Comparison of ENCODE assay signal across 32 mouse cellular contexts in genomic region chr8:119499836-119500235, GRCm38 (mm10). TPM values are rescaled to one million over a fixed set of nuclear protein-coding genes. Genes with fewer than 3 reads are reported as not detected.
"Had no signal": no experiment of that assay in that cellular context is flagged by ENCODE, and none has a peak within 500 bp of the region (broad histone marks: within the 10 kb centered on the region; RNA-seq: fewer than 3 reads in every experiment).

No protein-coding gene starts in this region.

- H3K27me3 ChIP-seq: hindbrain, embryonic 13.5 days; hindbrain, embryonic 15.5 days; intestine, embryonic 15.5 days; kidney, embryonic 15.5 days; limb, embryonic 15.5 days had no signal

- DNase-seq: gastrocnemius, adult 2 months; gastrocnemius, postnatal 14 days; gastrocnemius, postnatal 36 days; heart, adult 11 months; heart, adult 2 months; heart, postnatal 14 days; heart, postnatal 36 days; kidney, adult 2 months; kidney, adult 9 months; kidney, postnatal 14 days; kidney, postnatal 36 days; layer of hippocampus, adult 9-11 months had no signal

- H3K9me3 ChIP-seq: heart, embryonic 13.5 days; heart, embryonic 15.5 days; hindbrain, embryonic 13.5 days; hindbrain, embryonic 15.5 days; intestine, embryonic 15.5 days; kidney, embryonic 15.5 days; limb, embryonic 13.5 days; limb, embryonic 15.5 days; liver, embryonic 12.5 days had no signal

- H3K36me3 ChIP-seq: heart, embryonic 13.5 days; heart, embryonic 15.5 days; hindbrain, embryonic 15.5 days; intestine, embryonic 15.5 days; kidney, embryonic 15.5 days; limb, embryonic 13.5 days; liver, embryonic 12.5 days had no signal

- H3K4me1 ChIP-seq: hindbrain, embryonic 15.5 days; intestine, embryonic 15.5 days; liver, embryonic 12.5 days had no signal

- H3K4me2 ChIP-seq: heart, embryonic 11.5 days; heart, embryonic 13.5 days; heart, embryonic 15.5 days; hindbrain, embryonic 13.5 days; hindbrain, embryonic 15.5 days; intestine, embryonic 15.5 days; kidney, embryonic 15.5 days; limb, embryonic 13.5 days; limb, embryonic 15.5 days; liver, embryonic 12.5 days had no signal

- ATAC-seq: inflammation-experienced regulatory T-cells, adult 6 months; intestine, embryonic 15.5 days; intestine, postnatal 0 days; liver, embryonic 12.5 days had no signal

- H3K27ac ChIP-seq: gastrocnemius, adult 2 months; heart, adult 2 months; heart, embryonic 13.5 days; heart, embryonic 15.5 days; hindbrain, embryonic 13.5 days; hindbrain, embryonic 15.5 days; intestine, embryonic 15.5 days; kidney, embryonic 15.5 days; kidney, postnatal 0 days; left cerebral cortex, adult 2 months; limb, embryonic 13.5 days; limb, embryonic 15.5 days; liver, embryonic 12.5 days; liver, embryonic 14.5 days had no signal

- H3K4me3 ChIP-seq: gastrocnemius, adult 2 months; heart, adult 2 months; heart, embryonic 13.5 days; heart, embryonic 15.5 days; hindbrain, embryonic 13.5 days; hindbrain, embryonic 15.5 days; intestine, embryonic 15.5 days; kidney, embryonic 15.5 days; left cerebral cortex, adult 2 months; limb, embryonic 13.5 days; limb, embryonic 15.5 days; liver, embryonic 12.5 days had no signal

- H3K9ac ChIP-seq: heart, embryonic 13.5 days; heart, embryonic 15.5 days; hindbrain, embryonic 13.5 days; hindbrain, embryonic 15.5 days; intestine, embryonic 15.5 days; kidney, embryonic 15.5 days; limb, embryonic 13.5 days; limb, embryonic 15.5 days; liver, embryonic 12.5 days; liver, embryonic 14.5 days had no signal

RNA-seq across cellular contexts. Expression of gene Slc38a8, which starts 1.7 kb away (rescaled TPM):
- total RNA-seq: gastrocnemius, adult 2 months; gastrocnemius, postnatal 14 days; gastrocnemius, postnatal 36 days; heart, adult 2 months; heart, postnatal 14 days; heart, postnatal 36 days; hematopoietic stem cell, adult 5-6 weeks; liver, adult 2 months had no signal
- polyA plus RNA-seq: heart, adult 2 months; heart, embryonic 11.5 days; heart, embryonic 13.5 days; heart, embryonic 15.5 days; heart, postnatal 0 days; hindbrain, embryonic 11.5 days; hindbrain, embryonic 13.5 days; inflammation-experienced regulatory T-cells, adult 6 months; kidney, adult 2 months; kidney, embryonic 15.5 days; kidney, postnatal 0 days; limb, embryonic 11.5 days; limb, embryonic 15.5 days; liver, adult 2 months; liver, embryonic 12.5 days had no signal

RNA-seq across cellular contexts. Expression of gene Necab2, which starts 53.3 kb away (rescaled TPM):
- total RNA-seq: gastrocnemius, adult 2 months; heart, adult 2 months; heart, postnatal 14 days; heart, postnatal 36 days; hematopoietic stem cell, adult 5-6 weeks; liver, adult 2 months had no signal
- polyA plus RNA-seq: heart, adult 2 months; heart, postnatal 0 days; inflammation-experienced regulatory T-cells, adult 6 months had no signal
